ENCODE assay signal across 7 mouse cellular contexts in genomic region chr1:180850316-180851270, GRCm38 (mm10). TPM values are rescaled to one million over a fixed set of nuclear protein-coding genes. Genes with fewer than 3 reads are reported as not detected.
DNase-seq lines count a peak whose midpoint lies in the region; ATAC-seq and TF ChIP-seq lines count a peak whose summit lies in the region.

Sde2 (plus strand) TSS chr1:180851127.

- H3K27ac ChIP-seq in embryonic facial prominence, embryonic 10.5 days (replicated peaks) = peak within 1 kb of the TSS; percentile 96
- peak within 1 kb of the TSS; percentile 90 for H3K27ac ChIP-seq in intestine, postnatal 0 days (ENCODE audit: low read depth, low read length)
- peak within 1 kb of the TSS; percentile 99 for H3K27ac ChIP-seq in midbrain, embryonic 12.5 days (replicated peaks)
- H3K27ac ChIP-seq in small intestine, adult 2 months (ENCODE audit: insufficient read depth, low read depth, low read length) = peak within 1 kb of the TSS; percentile 85

- peaks cover 15% of the 10 kb centered on the region for H3K36me3 ChIP-seq in embryonic facial prominence, embryonic 10.5 days (replicated peaks)
- peaks cover 2% of the 10 kb centered on the region; the same call in 1 of the 2 replicates for H3K36me3 ChIP-seq in intestine, postnatal 0 days (ENCODE audit: control insufficient read depth, insufficient read depth)
- peaks cover under 1% of the 10 kb centered on the region; the same call in 1 of the 2 replicates for H3K36me3 ChIP-seq in midbrain, embryonic 12.5 days
- H3K36me3 ChIP-seq in small intestine, adult 2 months (ENCODE audit: control insufficient read depth, insufficient read depth, low read length) = 0 out of 2 replicates have a peak, but pooled peaks cover 2% of the 10 kb centered on the region

- H3K4me3 ChIP-seq in embryonic facial prominence, embryonic 10.5 days = peak within 1 kb of the TSS; percentile 79
- peak within 1 kb of the TSS; percentile 81 for H3K4me3 ChIP-seq in intestine, postnatal 0 days (ENCODE audit: low read depth, low read length)
- peak within 1 kb of the TSS; percentile 77 for H3K4me3 ChIP-seq in midbrain, embryonic 12.5 days
- peak within 1 kb of the TSS; percentile 87 for H3K4me3 ChIP-seq in small intestine, adult 2 months (ENCODE audit: low read depth, low read length)

- DNase-seq in adrenal gland, postnatal 10 days = peak; percentile 100
- peak; percentile 100 for DNase-seq in embryonic facial prominence, embryonic 10.5 days (ENCODE audit: low spot score)
- peak; percentile 73 for DNase-seq in gonadal fat pad, adult 2 months (ENCODE audit: low read depth)
- DNase-seq in left cerebral cortex, postnatal 4 days = peak; percentile 100

- no peaks in the 10 kb centered on the region for H3K27me3 ChIP-seq in embryonic facial prominence, embryonic 10.5 days (replicated peaks; ENCODE audit: low read depth, poor library complexity, severe bottlenecking)
- no peaks in the 10 kb centered on the region for H3K27me3 ChIP-seq in intestine, postnatal 0 days (replicated peaks; ENCODE audit: control insufficient read depth, insufficient read depth, low read length)
- H3K27me3 ChIP-seq in midbrain, embryonic 12.5 days = no peaks in the 10 kb centered on the region
- H3K27me3 ChIP-seq in small intestine, adult 2 months (ENCODE audit: control insufficient read depth, insufficient read depth, low read length) = no peaks in the 10 kb centered on the region

- no peak for TF ChIP-seq CTCF in intestine, postnatal 0 days (IDR thresholded peaks at IDR 0.05; ENCODE audit: low read depth)
- no peak for TF ChIP-seq CTCF in small intestine, adult 2 months (IDR thresholded peaks at IDR 0.05; ENCODE audit: extremely low read depth, insufficient read length, insufficient replicate concordance, low read depth, low read length)

- TF ChIP-seq POLR2A in small intestine, adult 2 months (IDR thresholded peaks at IDR 0.05; ENCODE audit: low read depth, low read length) = peak; percentile 96

- H3K9me3 ChIP-seq in embryonic facial prominence, embryonic 10.5 days = no peaks in the 10 kb centered on the region
- H3K9me3 ChIP-seq in intestine, postnatal 0 days (ENCODE audit: control insufficient read depth) = no peaks in the 10 kb centered on the region
- no peaks in the 10 kb centered on the region for H3K9me3 ChIP-seq in midbrain, embryonic 12.5 days

- H3K9ac ChIP-seq in intestine, postnatal 0 days (ENCODE audit: low read depth, low read length) = peak within 1 kb of the TSS; percentile 80
- peak within 1 kb of the TSS; percentile 76 for H3K9ac ChIP-seq in midbrain, embryonic 12.5 days (replicated peaks)

- intact Hi-C loops in left cerebral cortex, postnatal 4 days (cut with DNase I) = no loop called here

- H3K4me1 ChIP-seq in embryonic facial prominence, embryonic 10.5 days = peaks cover 42% of the 10 kb centered on the region
- peaks cover 6% of the 10 kb centered on the region; the same call in 1 of the 2 replicates for H3K4me1 ChIP-seq in intestine, postnatal 0 days (replicated peaks; ENCODE audit: control insufficient read depth, insufficient read depth, low read length)
- peaks cover 44% of the 10 kb centered on the region for H3K4me1 ChIP-seq in midbrain, embryonic 12.5 days
- H3K4me1 ChIP-seq in small intestine, adult 2 months (ENCODE audit: control insufficient read depth, insufficient read depth, insufficient read length, low read length) = peaks cover 14% of the 10 kb centered on the region; the same call in 1 of the 2 replicates

- peak; percentile 99 for ATAC-seq in intestine, postnatal 0 days
- ATAC-seq in midbrain, embryonic 12.5 days (ENCODE audit: low FRiP score, low read depth) = peak; percentile 98

- H3K4me2 ChIP-seq in intestine, postnatal 0 days (replicated peaks; ENCODE audit: low read depth) = peak within 1 kb of the TSS; percentile 79
- H3K4me2 ChIP-seq in midbrain, embryonic 12.5 days (replicated peaks) = peak within 1 kb of the TSS; percentile 73

- WGBS in embryonic facial prominence, embryonic 10.5 days = under 1% methylated on average over 77 of the region's 77 CpGs
- WGBS in intestine, postnatal 0 days = 1% methylated on average over 74 of the region's 77 CpGs
- WGBS in midbrain, embryonic 12.5 days = under 1% methylated on average over 77 of the region's 77 CpGs
- WGBS in small intestine, adult 2 months = 1% methylated on average over 77 of the region's 77 CpGs

RNA-seq across cellular contexts. Expression of gene Sde2, which starts in this region (rescaled TPM):
- total RNA-seq in adrenal gland, postnatal 10 days (2021) = 10 to 100 TPM; 21.7 to 22.6 TPM
- 45.4 and 46.8 TPM in 2 replicates for polyA plus RNA-seq in embryonic facial prominence, embryonic 10.5 days (2016; fragmentation: Nextera tagmentation; extraction: Ambion mirVana)
- polyA plus RNA-seq in gonadal fat pad, adult 2 months (2012; rRNA removed) = 11.2 and 12.7 TPM in 2 replicates
- 13.3 and 16.7 TPM in 2 replicates for polyA plus RNA-seq in intestine, postnatal 0 days (2015; fragmentation: Nextera tagmentation; extraction: Ambion mirVana)
- 10 to 100 TPM; 28.4 to 29.0 TPM for total RNA-seq in left cerebral cortex, postnatal 4 days (2021)
- polyA plus RNA-seq in midbrain, embryonic 12.5 days (2016; fragmentation: Nextera tagmentation; extraction: Ambion mirVana) = 36.3 and 36.7 TPM in 2 replicates
- 3.2 and 5.9 TPM in 2 replicates for polyA plus RNA-seq in small intestine, adult 2 months (2012; rRNA removed)

Comparison
In these comparisons a context has a peak if more than half of its experiments do, and no peak if none do; other contexts are left out.
1. Peak in every context shown above with its lines: DNase-seq, ATAC-seq, H3K4me3 ChIP-seq and H3K27ac ChIP-seq.